Mouse (Mus musculus) midbrain, postnatal 0 days (tissue): Measurements from ENCODE around the gene 1700012A03Rik. TPM values are rescaled to one million over a fixed set of nuclear protein-coding genes. Genes with fewer than 3 reads are reported as not detected.

Experiments
- ATAC-seq: fragments of 200-750 bp; cut with Nextera tagmentation; 2 replicates; pipeline ENCODE4 v1.8.0; 2017; ENCODE audit warnings: moderate number of reproducible peaks, mild to moderate bottlenecking, moderate TSS enrichment, moderate library complexity; ENCODE audit not compliant: low FRiP score
- DNase-seq: peaks from one replicate; pipeline ENCODE4 v3.0.0-alpha.2; 2015; ENCODE audit warnings: low spot score
- H3K27ac ChIP-seq: fragments of 300-500 bp; sonication (generic); 2 replicates; pipeline ENCODE4 v1.5.1; 2014; ENCODE audit warnings: low read depth, mild to moderate bottlenecking, low read length, mixed read lengths
- H3K27me3 ChIP-seq: fragments of 300-500 bp; sonication (generic); 2 replicates; pipeline ENCODE4 v1.6.1; 2014; ENCODE audit warnings: low read length, control low read depth, mixed read lengths; ENCODE audit not compliant: insufficient read depth
- H3K36me3 ChIP-seq: fragments of 300-500 bp; sonication (generic); 2 replicates; pipeline ENCODE4 v1.6.1; 2014; ENCODE audit warnings: low read length, control low read depth, mixed read lengths; ENCODE audit not compliant: insufficient read depth
- H3K4me1 ChIP-seq: fragments of 300-500 bp; sonication (generic); 2 replicates; pipeline ENCODE4 v1.6.1; 2014; ENCODE audit warnings: mild to moderate bottlenecking, control low read depth, antibody characterized with exemption, low read length, mixed read lengths; ENCODE audit not compliant: insufficient read depth
- H3K4me2 ChIP-seq: fragments of 300-500 bp; sonication (generic); 2 replicates; pipeline ENCODE4 v1.6.1; 2014; ENCODE audit warnings: low read depth, mild to moderate bottlenecking, low read length, mixed read lengths; ENCODE audit not compliant: poor library complexity, severe bottlenecking
- H3K4me3 ChIP-seq: fragments of 300-500 bp; sonication (generic); 2 replicates; pipeline ENCODE4 v1.5.1; 2014; ENCODE audit warnings: low read depth, mild to moderate bottlenecking, low read length, moderate library complexity
- H3K9ac ChIP-seq: fragments of 300-500 bp; sonication (generic); replicated peaks from 2 replicates; pipeline ENCODE4 v1.6.1; 2014; ENCODE audit warnings: mild to moderate bottlenecking, low read length, moderate library complexity, mixed read lengths; ENCODE audit not compliant: poor library complexity, severe bottlenecking
- H3K9me3 ChIP-seq: fragments of 300-500 bp; sonication (generic); 2 replicates; pipeline ENCODE4 v1.6.1; 2016; ENCODE audit warnings: low read length, control low read depth
- CTCF ChIP-seq: IDR thresholded peaks from 2 replicates; pipeline ENCODE4 v1.5.1; 2016; ENCODE audit warnings: antibody characterized with exemption, mild to moderate bottlenecking
- WGBS: fragments of 180-500 bp; shearing (Covaris S2); extraction: QIAGEN DNeasy Blood & Tissue Kit; methylation state at CpG from one replicate; pipeline ENCODE4 v1.1.7; 2014; 5-methylcytosine and 5-hydroxymethylcytosine counted together
- polyA plus RNA-seq: library from polyadenylated mRNA; unstranded; fragments of >200 nt; fragmentation: Nextera tagmentation; extraction: Ambion mirVana; gene quantifications from 2 replicates; pipeline ENCODE4 v1.2.1, GENCODE M21; 2015
- total RNA-seq: library from RNA; depleted of rRNA; stranded (reverse); fragments of >200 nt; gene quantifications from 2 replicates; pipeline ENCODE4 v1.2.3, GENCODE M21; 2014

The 1700012A03Rik gene
- total and polyA plus RNA-seq, 2 experiments from 2014 or later, result not detected

GRCm38 (mm10) chr6:32045344-32045743 lies 4.7 kb upstream of the 1700012A03Rik start:
- no peak overlapping the region for H3K4me3 ChIP-seq
- H3K9me3 ChIP-seq, result no peaks in the 10 kb centered on the region
- H3K9ac ChIP-seq, result no peak overlapping the region
- no peak overlapping the region for H3K27ac ChIP-seq
- ATAC-seq (no peak), DNase-seq (no peak)
- H3K36me3 ChIP-seq, result no peaks in the 10 kb centered on the region
- no peak for TF ChIP-seq CTCF
- no peak overlapping the region for H3K4me2 ChIP-seq
- H3K27me3 ChIP-seq, result no peaks in the 10 kb centered on the region
- no peaks in the 10 kb centered on the region for H3K4me1 ChIP-seq

- no peaks in the 10 kb centered on the region for H3K9me3 ChIP-seq
- no peak overlapping the region for H3K27ac ChIP-seq
- no peak for TF ChIP-seq CTCF
- 72% methylated on average over 4 of the region's 4 CpGs for WGBS
- H3K4me3 ChIP-seq, result no peak overlapping the region
- no peaks in the 10 kb centered on the region for H3K27me3 ChIP-seq
- H3K4me1 ChIP-seq, result 0 out of 2 replicates have a peak, but pooled peaks cover 3% of the 10 kb centered on the region
- H3K4me2 ChIP-seq, result no peak overlapping the region
- no peak for ATAC-seq
- no peak overlapping the region for H3K9ac ChIP-seq
- no peak for DNase-seq
- no peaks in the 10 kb centered on the region for H3K36me3 ChIP-seq
These were observed 643 bp upstream of the 1700012A03Rik start for GRCm38 (mm10) chr6:32049256-32049950.

- Histone ChIP-seq H3K4me1 (0 out of 2 replicates have a peak, but pooled peaks cover 3% of the 10 kb centered on the region), H3K27me3 (no peaks in the 10 kb centered on the region), H3K9ac (no peak overlapping the region), H3K9me3 (no peaks in the 10 kb centered on the region), H3K4me2 (no peak overlapping the region), H3K36me3 (no peaks in the 10 kb centered on the region), H3K27ac (0 out of 2 replicates have a peak overlapping the region, but pooled peaks have one; percentile 6), H3K4me3 (no peak overlapping the region)
- no peak for TF ChIP-seq CTCF
- 53% methylated on average over 6 of the region's 6 CpGs for WGBS
- ATAC-seq, result 0 out of 2 replicates have a peak, but pooled peaks have one; percentile 41
- peak; percentile 64 for DNase-seq
These were observed 2.3 kb downstream of the 1700012A03Rik start for GRCm38 (mm10) chr6:32052135-32052915.

GRCm38 (mm10) chr6:32056525-32056924 lies 6.5 kb downstream of the 1700012A03Rik start:
- H3K4me1 ChIP-seq, result 0 out of 2 replicates have a peak, but pooled peaks cover 3% of the 10 kb centered on the region
- H3K36me3 ChIP-seq, result no peaks in the 10 kb centered on the region
- no peak for TF ChIP-seq CTCF
- DNase-seq, result no peak
- WGBS, result 26% methylated on average over 2 of the region's 2 CpGs
- H3K4me2 ChIP-seq, result no peak overlapping the region
- H3K9me3 ChIP-seq, result no peaks in the 10 kb centered on the region
- H3K4me3 ChIP-seq, result no peak overlapping the region
- H3K9ac ChIP-seq, result no peak overlapping the region
- ATAC-seq, result no peak
- no peaks in the 10 kb centered on the region for H3K27me3 ChIP-seq
- H3K27ac ChIP-seq, result no peak overlapping the region

GRCm38 (mm10) chr6:32058571-32058970 lies 8.5 kb downstream of the 1700012A03Rik start:
- WGBS, result 91% methylated on average over 2 of the region's 2 CpGs
- Histone ChIP-seq H3K9ac (no peak overlapping the region), H3K4me3 (no peak overlapping the region), H3K9me3 (no peaks in the 10 kb centered on the region), H3K36me3 (no peaks in the 10 kb centered on the region), H3K4me2 (no peak overlapping the region), H3K27me3 (no peaks in the 10 kb centered on the region), H3K4me1 (no peaks in the 10 kb centered on the region), H3K27ac (no peak overlapping the region)
- DNase-seq (no peak), ATAC-seq (no peak)
- no peak for TF ChIP-seq CTCF

GRCm38 (mm10) chr6:32060641-32061040 lies 10.6 kb downstream of the 1700012A03Rik start:
- H3K4me3 ChIP-seq, result no peak overlapping the region
- H3K4me2 ChIP-seq, result no peak overlapping the region
- no peak overlapping the region for H3K9ac ChIP-seq
- H3K36me3 ChIP-seq, result no peaks in the 10 kb centered on the region
- ATAC-seq, result no peak
- no peak overlapping the region for H3K27ac ChIP-seq
- TF ChIP-seq CTCF, result no peak
- WGBS, result 88% methylated on average over 2 of the region's 2 CpGs
- DNase-seq, result no peak
- no peaks in the 10 kb centered on the region for H3K9me3 ChIP-seq
- H3K27me3 ChIP-seq, result no peaks in the 10 kb centered on the region
- no peaks in the 10 kb centered on the region for H3K4me1 ChIP-seq
